Mouse (Mus musculus) ES-E14 (cell line): ENCODE results near the gene Nrcam.

Experiments used
- CHD2 ChIP-seq: IDR thresholded peaks from 2 replicates; pipeline ENCODE4 v1.6.1; 2014; ENCODE audit warnings: mild to moderate bottlenecking, low read depth, low read length, inconsistent platforms
- HCFC1 ChIP-seq: IDR thresholded peaks from 2 replicates; pipeline ENCODE4 v1.6.1; 2012; ENCODE audit warnings: low read length, inconsistent platforms, borderline replicate concordance; ENCODE audit not compliant: insufficient read depth
- MAFK ChIP-seq: IDR thresholded peaks from 2 replicates; pipeline ENCODE4 v1.6.1; 2014; ENCODE audit warnings: mild to moderate bottlenecking, low read depth, low read length, inconsistent platforms; ENCODE audit not compliant: insufficient read depth
- ZC3H11A ChIP-seq: IDR thresholded peaks from 2 replicates; pipeline ENCODE4 v1.6.1; 2012; ENCODE audit warnings: low read depth, mild to moderate bottlenecking, inconsistent platforms, low read length, borderline replicate concordance
- ZNF384 ChIP-seq: IDR thresholded peaks from 2 replicates; pipeline ENCODE4 v1.6.1; 2012; ENCODE audit warnings: low read depth, low read length, inconsistent platforms

- no peak for TF ChIP-seq HCFC1
- TF ChIP-seq CHD2: no peak
- TF ChIP-seq MAFK: no peak
- no peak for TF ChIP-seq ZC3H11A
- no peak for TF ChIP-seq ZNF384
Observed at GRCm38 (mm10) chr12:44480031-44480419, 151.3 kb downstream of the Nrcam start.
